Mouse (Mus musculus) inflammation-experienced regulatory T-cells, adult 6 months (primary cell): ENCODE data around the gene Rplp2. TPM values are rescaled to one million over a fixed set of nuclear protein-coding genes. Genes with fewer than 3 reads are reported as not detected.
"Not testable (repeated sequence)": the region's sequence is repeated elsewhere in the genome, so short reads cannot be mapped to it uniquely, and the experiment has no call there.

ENCODE experiments used
- ATAC-seq: one replicate; pipeline ENCODE4 v1.8.0; 2017
- polyA plus RNA-seq, 3 experiments: library from polyadenylated mRNA; unstranded; fragments of 100-300 nt; shearing (Covaris generic); gene quantifications; one replicate each; pipeline ENCODE4 v1.2.1; 2017

Gene Rplp2
- polyA plus RNA-seq, result 1,000 to 10,000 TPM; 2,239 to 3,896 (median 3,389) TPM

DNA sequence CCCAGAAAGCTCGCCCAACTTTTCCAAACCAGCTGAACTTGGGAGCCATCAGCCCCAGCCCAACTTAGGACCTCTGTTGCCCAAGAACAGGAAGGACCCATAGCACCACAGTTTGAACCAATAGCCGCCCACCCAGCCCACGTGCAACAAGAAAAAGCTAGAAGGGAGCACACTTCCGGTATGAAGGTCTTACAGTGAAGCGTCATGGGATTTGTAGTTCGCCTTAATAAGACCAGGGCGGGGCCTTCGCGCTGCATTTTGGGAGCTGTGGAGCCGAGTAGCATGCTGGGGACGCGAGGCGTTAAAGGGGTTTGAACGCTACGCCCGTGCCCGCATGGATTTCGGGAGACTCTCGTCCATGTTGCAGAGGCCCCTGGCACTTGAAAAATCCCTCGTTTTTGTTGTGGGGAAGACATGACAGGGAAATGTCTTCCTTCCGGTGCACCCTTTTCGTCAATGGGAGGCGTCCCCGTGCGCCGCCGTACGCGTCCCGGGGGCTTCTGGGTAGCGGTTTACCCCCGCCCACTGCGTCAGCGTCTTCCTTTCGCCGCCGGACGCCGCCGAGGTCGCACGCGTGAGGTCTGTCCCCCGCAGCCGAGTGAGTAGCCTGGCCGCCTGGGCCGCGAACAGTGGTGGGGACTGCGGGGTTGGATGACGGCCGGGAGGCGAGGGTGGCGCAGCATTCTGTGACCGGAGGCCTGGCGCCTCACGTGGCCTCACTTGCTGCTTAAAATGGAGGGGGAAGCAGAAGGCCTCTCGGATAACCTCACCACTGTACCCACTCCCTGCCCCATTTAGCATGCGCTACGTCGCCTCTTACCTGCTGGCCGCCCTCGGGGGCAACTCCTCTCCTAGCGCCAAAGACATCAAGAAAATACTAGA lies at the start of gene Rplp2:
TSS of gene Rplp2 (plus strand) at position 261 of the 882 bp plus-strand sequence.
- peak; percentile 89 for ATAC-seq

GRCm38 (mm10) chr7:141403305-141403704 lies 43.9 kb upstream of the Rplp2 start:
- peak; percentile 58 for ATAC-seq

GRCm38 (mm10) chr7:141405466-141405865 lies 41.7 kb upstream of the Rplp2 start:
- no peak for ATAC-seq

DNA sequence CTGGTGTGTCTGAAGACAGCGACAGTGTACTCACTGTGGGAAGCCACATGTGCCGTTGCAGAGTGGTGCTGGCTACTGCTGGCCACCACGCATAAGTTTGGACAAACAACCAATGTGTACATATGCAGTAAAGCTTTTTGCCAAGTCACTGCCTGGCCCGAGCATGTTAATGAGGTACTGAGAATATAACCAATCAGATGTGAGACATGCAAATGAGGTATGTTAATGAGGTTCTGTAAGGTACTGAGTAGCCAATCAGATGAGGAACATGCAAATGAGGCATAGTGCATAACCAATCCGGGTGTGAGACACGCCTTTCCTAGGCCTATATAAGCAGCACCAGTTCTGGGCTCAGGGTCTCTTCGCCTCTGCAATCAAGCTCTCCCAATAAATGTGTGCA lies 39.5 kb upstream of the Rplp2 start:
- not testable (repeated sequence) for ATAC-seq

DNA sequence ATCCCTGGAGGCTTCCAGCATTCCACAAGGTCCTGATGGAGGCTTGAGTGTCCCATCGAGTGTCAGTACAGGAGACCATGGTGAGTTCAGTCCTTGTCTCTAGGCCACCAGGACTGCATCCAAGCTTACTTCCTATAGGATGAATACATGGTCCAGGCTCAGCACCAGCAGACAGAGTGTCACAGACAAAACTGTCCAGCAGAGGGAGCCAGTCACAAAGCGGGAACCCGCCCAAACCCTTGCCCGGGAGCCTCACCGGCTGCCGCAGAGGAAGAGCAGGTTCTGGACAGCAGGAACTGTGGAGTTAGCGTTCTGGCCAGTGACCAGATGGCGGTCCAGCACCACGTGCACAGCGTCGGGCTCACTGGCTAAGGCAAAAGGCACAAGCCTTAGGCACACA lies 38.3 kb upstream of the Rplp2 start:
- ATAC-seq, result peak; percentile 79

- ATAC-seq, result no peak
Observed at GRCm38 (mm10) chr7:141410631-141411030, 36.5 kb upstream of the Rplp2 start.

GRCm38 (mm10) chr7:141411667-141412066 lies 35.5 kb upstream of the Rplp2 start:
- no peak for ATAC-seq

DNA sequence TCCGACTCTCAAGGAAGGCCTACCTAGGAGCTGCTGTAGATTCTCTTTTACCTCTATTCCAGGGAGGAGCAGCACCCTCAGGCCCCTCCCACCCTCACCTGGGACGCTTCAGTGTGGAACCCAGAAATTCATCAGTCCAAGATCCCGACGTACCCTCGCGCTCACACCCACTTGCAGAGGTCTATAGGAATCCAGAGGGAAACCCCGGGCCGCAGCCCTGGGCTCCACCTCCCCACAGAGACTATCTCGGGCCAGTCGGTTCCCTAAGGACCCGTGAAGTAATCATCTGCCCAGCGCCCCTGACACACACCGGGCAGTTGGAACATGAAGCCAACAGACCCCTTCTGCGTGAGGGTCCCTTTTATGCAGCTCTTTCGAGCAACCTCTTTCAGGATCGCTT lies 33.8 kb upstream of the Rplp2 start:
- no peak for ATAC-seq

- peak; percentile 85 for ATAC-seq
Observed at GRCm38 (mm10) chr7:141413809-141414584, 33.2 kb upstream of the Rplp2 start, which contains the start of gene Gatd1. TSS of gene Gatd1 (minus strand) at chr7:141414136.

DNA sequence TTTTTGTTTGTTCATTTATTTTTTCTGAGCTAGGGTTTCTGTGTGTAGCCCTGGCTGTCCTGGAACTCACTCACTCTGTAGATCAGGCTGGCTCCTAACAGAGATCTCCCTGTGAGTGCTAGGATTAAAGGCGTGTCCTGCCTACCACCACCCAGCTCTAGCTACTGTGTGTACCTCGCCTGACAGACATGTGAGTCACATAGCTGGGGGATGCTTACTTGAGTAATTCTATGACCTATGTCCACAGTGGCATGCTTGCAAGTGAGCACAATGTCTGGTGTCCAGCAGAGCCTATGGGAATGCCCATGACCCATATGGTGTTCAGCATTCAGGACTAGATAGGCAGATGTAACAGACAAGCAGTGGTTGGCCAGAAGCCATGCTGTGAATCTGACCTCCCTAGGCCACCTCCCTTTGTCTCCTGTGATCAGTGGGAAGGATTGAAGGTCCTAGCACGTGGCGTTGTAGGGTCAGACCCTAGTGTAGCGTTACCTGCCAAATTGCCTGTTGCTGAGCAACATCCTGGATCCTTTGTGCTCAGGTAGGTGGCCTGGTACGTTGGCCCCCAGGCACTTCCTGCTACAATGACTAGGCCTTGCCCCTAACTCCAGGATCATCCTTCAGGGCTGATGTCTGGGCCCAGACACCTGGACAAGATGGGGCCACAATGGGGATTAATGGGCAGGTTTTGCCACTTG lies 30.9 kb upstream of the Rplp2 start:
- no peak for ATAC-seq

GRCm38 (mm10) chr7:141417731-141418681 lies 29.2 kb upstream of the Rplp2 start:
- no peak for ATAC-seq

DNA sequence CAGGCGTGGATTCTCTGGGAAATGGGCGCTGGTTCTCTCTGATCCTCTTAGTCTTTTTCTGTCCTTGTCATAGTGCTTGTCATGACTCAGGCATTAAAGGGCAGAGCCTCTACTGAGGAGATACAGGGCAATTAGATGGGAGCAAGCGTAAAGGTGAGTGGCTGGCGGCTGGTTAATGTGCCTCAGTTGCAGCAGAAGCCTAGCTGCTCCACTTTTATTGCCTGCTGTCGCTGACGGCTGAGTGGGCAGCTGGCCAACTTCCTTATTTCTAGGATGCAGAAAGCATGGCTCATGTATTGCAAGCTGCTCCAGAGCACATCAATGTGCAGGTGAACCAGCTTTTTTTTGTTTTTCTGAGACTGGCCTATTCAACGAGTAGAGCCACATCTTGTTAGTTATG lies 28.2 kb upstream of the Rplp2 start:
- ATAC-seq, result no peak

DNA sequence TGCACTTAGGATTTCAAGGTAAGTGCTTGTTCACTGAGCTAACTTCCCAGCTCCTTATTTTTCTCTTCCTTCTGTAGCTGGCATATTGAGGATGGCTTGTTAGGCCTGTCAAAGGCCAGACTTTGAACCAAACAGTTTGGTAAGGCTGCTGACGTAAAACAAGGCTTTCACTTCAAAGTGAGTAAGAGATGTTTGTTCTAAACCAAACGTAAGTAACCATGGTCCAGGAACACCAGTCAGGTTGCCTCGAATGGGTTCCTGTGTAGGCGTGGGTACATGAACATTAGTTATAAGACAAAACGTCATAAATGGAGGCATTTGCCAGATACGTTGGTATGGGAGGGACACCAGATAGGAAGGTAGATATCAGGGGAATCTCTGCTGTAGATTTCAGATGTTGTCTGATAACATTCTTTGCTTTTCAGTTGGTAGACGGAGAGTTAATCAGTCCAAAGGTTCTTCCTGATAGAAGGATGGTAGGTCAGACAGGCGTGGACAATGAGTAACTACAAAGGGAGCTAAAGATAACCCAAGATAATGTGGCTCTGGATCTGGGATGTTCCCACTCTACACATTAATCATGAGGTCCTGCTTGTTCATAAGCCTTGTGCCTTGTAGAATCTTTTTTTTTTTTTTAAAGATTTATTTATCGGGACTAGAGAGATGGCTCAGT lies 27.0 kb upstream of the Rplp2 start:
- no peak for ATAC-seq

GRCm38 (mm10) chr7:141423811-141424210 lies 23.4 kb upstream of the Rplp2 start:
- no peak for ATAC-seq

DNA sequence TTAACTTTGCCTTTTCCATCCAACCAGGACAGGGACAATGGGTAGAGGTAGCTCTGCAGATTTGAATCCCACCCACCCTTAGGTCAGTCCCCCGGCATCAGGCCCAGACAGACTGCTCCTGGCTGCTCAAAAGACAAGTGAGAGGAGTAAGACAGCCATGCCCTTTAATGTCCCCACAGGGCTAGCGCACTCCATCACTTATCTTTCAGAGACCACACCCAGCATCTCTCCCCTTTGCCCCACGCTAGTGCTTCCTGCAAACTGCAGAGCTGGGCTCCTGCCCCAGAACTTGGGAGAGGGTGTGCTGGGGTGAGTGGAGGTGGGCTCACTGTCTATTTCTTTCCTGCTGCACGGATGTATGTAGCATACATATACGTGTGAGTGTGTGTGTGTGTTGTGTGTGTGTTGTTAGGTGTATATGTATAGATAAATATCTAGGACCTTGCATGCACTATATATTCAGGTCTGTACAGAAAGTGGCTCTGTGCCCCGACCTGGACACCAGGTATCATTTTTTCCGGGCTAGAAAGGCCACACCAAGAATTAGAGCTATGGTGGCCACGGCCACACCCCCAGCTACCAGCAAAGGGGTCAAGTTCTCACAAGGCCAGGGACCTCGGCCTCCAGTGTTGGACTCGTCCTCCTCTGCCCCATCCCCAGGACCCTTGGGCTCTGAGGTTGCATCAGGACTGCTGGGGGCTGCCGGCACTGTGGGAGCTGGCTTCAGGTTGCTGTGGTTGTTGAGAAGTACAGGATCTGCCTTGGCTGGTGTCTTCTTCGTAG lies 20.0 kb upstream of the Rplp2 start:
- ATAC-seq, result no peak

DNA sequence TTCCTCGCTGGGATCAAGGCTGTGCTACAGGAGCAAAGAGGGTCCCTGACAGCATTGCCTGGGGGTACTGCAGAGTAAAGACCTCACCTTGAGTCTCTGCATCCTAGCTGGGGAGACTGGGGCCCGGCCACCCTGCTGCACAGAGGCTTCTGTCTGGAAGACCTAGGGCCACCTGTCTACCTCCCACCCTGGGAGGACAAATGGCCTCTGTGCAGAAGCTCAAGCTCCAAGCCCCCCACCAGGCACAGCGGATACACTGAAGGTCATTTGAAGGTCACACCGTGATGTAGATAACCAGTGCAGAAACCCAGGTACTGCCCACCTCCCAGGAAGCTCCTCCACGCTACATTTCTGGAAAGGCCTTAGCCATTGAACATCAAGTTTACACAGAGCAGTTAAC lies 18.5 kb upstream of the Rplp2 start:
- ATAC-seq, result no peak

DNA sequence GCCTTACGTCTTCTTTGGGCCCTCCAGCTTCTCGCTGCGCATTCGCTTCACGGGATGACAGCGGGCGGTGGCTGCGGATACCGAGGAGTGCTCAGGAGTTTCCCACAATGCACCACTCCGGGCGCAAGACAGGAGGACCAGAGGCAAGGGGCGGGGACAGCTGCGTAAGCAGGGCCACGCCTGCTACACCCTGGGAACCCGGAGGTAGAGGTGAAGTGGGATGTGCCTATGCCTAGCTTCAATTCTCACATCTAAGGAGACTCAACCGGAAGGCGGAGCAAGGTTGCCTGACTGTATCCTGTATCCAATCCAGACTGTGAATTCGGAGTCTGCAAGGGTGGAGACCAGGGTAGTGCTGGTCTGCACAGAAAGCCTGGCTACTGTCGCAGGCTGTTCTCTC lies 17.9 kb upstream of the Rplp2 start, which contains the start of gene Cend1:
TSS of gene Cend1 (minus strand) at position 182 of the 400 bp plus-strand sequence.
- ATAC-seq, result no peak

DNA sequence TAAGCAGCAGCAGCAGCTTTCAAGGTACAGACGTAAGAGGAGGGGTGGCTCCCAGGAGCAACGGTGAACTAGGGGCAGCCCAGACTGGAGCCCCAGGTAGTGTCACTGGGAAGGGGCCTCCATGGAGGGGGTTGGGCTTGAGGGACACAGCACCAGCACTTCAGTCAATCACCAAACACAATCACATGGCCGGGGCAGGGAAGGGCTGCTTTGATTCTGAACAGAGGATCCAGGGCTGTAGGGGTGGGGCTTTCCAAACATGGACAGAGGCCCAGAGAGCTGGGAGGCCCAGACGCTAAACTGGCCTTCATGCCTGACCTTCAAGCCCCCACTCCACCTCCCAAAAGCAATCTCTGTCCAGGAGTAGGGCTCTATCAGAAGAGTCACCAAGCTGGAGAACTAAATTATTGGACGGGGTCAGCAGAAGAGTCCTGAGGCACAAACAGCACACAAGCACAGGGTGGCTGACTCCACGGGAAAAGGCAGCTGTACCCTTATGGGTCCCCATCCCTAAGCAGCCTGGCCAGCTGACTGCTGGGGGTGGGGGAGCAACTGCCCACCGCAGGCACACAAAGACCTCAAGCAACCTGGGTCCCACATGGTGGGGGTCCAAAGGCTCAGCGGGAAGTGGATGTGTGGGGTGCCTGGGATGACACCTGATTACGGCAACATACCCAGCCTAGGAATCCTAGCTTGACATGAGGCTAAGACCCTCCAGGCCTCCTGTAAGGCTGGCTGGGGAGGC lies 17.2 kb upstream of the Rplp2 start:
- ATAC-seq, result no peak

DNA sequence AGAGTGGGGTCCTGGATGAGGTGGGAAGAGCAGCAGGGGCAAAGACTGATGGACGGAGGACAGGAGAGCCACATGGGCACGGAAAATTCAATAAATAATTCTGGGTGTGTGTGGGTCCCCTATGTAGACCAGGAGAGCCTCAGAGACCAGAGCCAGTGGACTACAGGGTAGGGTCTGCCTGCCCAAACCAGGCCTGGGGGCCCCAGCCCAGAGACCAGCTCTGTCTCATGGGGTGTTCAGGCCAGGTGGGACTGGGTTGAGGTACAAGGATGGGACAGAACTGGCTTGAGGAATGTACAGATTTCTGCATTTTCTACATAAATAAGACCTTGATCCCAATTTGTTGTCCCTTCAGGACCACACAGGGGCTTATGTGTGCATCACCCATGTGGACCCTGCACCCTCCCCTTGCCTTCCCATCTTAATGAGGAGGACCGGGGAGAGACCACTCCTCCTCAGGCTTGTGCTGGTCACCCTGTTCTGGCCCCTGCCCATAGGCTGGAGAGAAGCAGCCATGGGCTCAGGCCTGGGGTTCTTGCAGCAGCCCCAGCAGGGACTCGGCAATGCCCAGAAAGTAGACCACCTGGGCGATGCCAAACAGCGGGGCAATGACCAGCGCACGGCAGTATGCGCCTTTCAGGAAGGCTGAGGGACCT lies 16.5 kb upstream of the Rplp2 start:
- ATAC-seq, result no peak
